Mouse (Mus musculus) intestine, embryonic 14.5 days (tissue): Measurements from ENCODE around the gene Rnf166. TPM values are rescaled to one million over a fixed set of nuclear protein-coding genes. Genes with fewer than 3 reads are reported as not detected.

Source experiments
- ATAC-seq: fragments of 200-750 bp; cut with Nextera tagmentation; replicated peaks from 2 replicates; pipeline ENCODE4 v1.8.0; 2017; ENCODE audit warnings: low read depth, moderate number of reproducible peaks, moderate TSS enrichment, moderate library complexity; ENCODE audit not compliant: low FRiP score, low TSS enrichment
- DNase-seq: peaks from one replicate; pipeline ENCODE4 v3.0.0-alpha.2; 2018; ENCODE audit warnings: low spot score
- H3K27ac ChIP-seq: fragments of 300-500 bp; sonication (generic); 2 replicates; pipeline ENCODE4 v1.5.1; 2014; ENCODE audit warnings: low read depth, mild to moderate bottlenecking, control low read depth
- H3K27me3 ChIP-seq: fragments of 300-500 bp; sonication (generic); replicated peaks from 2 replicates; pipeline ENCODE4 v1.6.1; 2014; ENCODE audit warnings: low read length, control low read depth; ENCODE audit not compliant: control insufficient read depth, insufficient read depth
- H3K36me3 ChIP-seq: fragments of 300-500 bp; sonication (generic); 2 replicates; pipeline ENCODE4 v1.6.1; 2014; ENCODE audit warnings: low read length, control low read depth; ENCODE audit not compliant: control insufficient read depth, insufficient read depth
- H3K4me1 ChIP-seq: fragments of 300-500 bp; sonication (generic); replicated peaks from 2 replicates; pipeline ENCODE4 v1.6.1; 2014; ENCODE audit warnings: low read length, control low read depth, mixed read lengths; ENCODE audit not compliant: control insufficient read depth, insufficient read depth
- H3K4me2 ChIP-seq: fragments of 300-500 bp; sonication (generic); 2 replicates; pipeline ENCODE4 v1.6.1; 2014; ENCODE audit warnings: low read length
- H3K4me3 ChIP-seq: fragments of 300-500 bp; sonication (generic); 2 replicates; pipeline ENCODE4 v1.5.1; 2014; ENCODE audit warnings: low read depth, low read length, control low read depth, mixed read lengths
- H3K9ac ChIP-seq: fragments of 300-500 bp; sonication (generic); 2 replicates; pipeline ENCODE4 v1.6.1; 2014; ENCODE audit warnings: mild to moderate bottlenecking, low read length
- H3K9me3 ChIP-seq: fragments of 300-500 bp; sonication (generic); 2 replicates; pipeline ENCODE4 v1.6.1; 2016; ENCODE audit warnings: low read length, control low read depth; ENCODE audit not compliant: control insufficient read depth
- WGBS: fragments of 180-500 bp; shearing (Covaris S2); extraction: QIAGEN DNeasy Blood & Tissue Kit; methylation state at CpG from one replicate; pipeline ENCODE4 v1.1.7; 2014; 5-methylcytosine and 5-hydroxymethylcytosine counted together
- polyA plus RNA-seq: library from polyadenylated mRNA; unstranded; fragments of >200 nt; fragmentation: Nextera tagmentation; extraction: Ambion mirVana; gene quantifications from 2 replicates; pipeline ENCODE4 v1.2.1, GENCODE M21; 2014

Gene Rnf166
- polyA plus RNA-seq, 1 experiment from 2014 or later = 31.4 TPM

- peaks cover 24% of the 10 kb centered on the region for H3K27me3 ChIP-seq
- no peak overlapping the region for H3K27ac ChIP-seq
- no peak overlapping the region for H3K4me2 ChIP-seq
- no peak overlapping the region for H3K9ac ChIP-seq
- DNase-seq (no peak), ATAC-seq (no peak)
- peaks cover 9% of the 10 kb centered on the region; the same call in 1 of the 2 replicates for H3K4me1 ChIP-seq
- no peak overlapping the region for H3K4me3 ChIP-seq
- H3K9me3 ChIP-seq = no peaks in the 10 kb centered on the region
- 89% methylated on average over 6 of the region's 6 CpGs for WGBS
- no peaks in the 10 kb centered on the region for H3K36me3 ChIP-seq
Observed at GRCm38 (mm10) chr8:122454409-122454808, 21.5 kb downstream of the Rnf166 start.

GRCm38 (mm10) chr8:122452154-122452553 is 23.7 kb downstream of the Rnf166 start:
- WGBS = 84% methylated on average over 10 of the region's 10 CpGs
- Histone ChIP-seq H3K9ac (no peak overlapping the region), H3K4me2 (no peak overlapping the region), H3K9me3 (no peaks in the 10 kb centered on the region), H3K27me3 (peaks cover 6% of the 10 kb centered on the region; the same call in 1 of the 2 replicates), H3K4me1 (peaks cover 9% of the 10 kb centered on the region; the same call in 1 of the 2 replicates), H3K27ac (no peak overlapping the region), H3K4me3 (no peak overlapping the region), H3K36me3 (no peaks in the 10 kb centered on the region)
- ATAC-seq (no peak), DNase-seq (no peak)

GRCm38 (mm10) chr8:122451161-122451703 is 24.6 kb downstream of the Rnf166 start:
- no peaks in the 10 kb centered on the region for H3K9me3 ChIP-seq
- H3K4me1 ChIP-seq = peaks cover 9% of the 10 kb centered on the region; the same call in 1 of the 2 replicates
- no peaks in the 10 kb centered on the region for H3K36me3 ChIP-seq
- peak overlapping the region; percentile 9; the same call in 1 of the 2 replicates for H3K27ac ChIP-seq
- no peaks in the 10 kb centered on the region for H3K27me3 ChIP-seq
- H3K4me2 ChIP-seq = peak overlapping the region; percentile 15; the same call in 1 of the 2 replicates
- 57% methylated on average over 7 of the region's 7 CpGs for WGBS
- DNase-seq (no peak), ATAC-seq (no peak)
- H3K4me3 ChIP-seq = no peak overlapping the region
- H3K9ac ChIP-seq = no peak overlapping the region

- 63% methylated on average over 3 of the region's 3 CpGs for WGBS
- Histone ChIP-seq H3K9me3 (no peaks in the 10 kb centered on the region), H3K27ac (peak overlapping the region; percentile 96; the same call in 1 of the 2 replicates), H3K4me1 (peaks cover 19% of the 10 kb centered on the region), H3K27me3 (no peaks in the 10 kb centered on the region), H3K9ac (no peak overlapping the region), H3K4me3 (no peak overlapping the region), H3K4me2 (peak overlapping the region; percentile 82), H3K36me3 (no peaks in the 10 kb centered on the region)
- no peak for DNase-seq
- no peak for ATAC-seq
Observed at GRCm38 (mm10) chr8:122445203-122445602, 30.7 kb downstream of the Rnf166 start.

GRCm38 (mm10) chr8:122444058-122444748 is 31.7 kb downstream of the Rnf166 start:
- H3K27ac ChIP-seq = peak overlapping the region; percentile 96
- H3K4me1 ChIP-seq = peaks cover 19% of the 10 kb centered on the region
- H3K9ac ChIP-seq = peak overlapping the region; percentile 74
- WGBS = 4% methylated on average over 19 of the region's 19 CpGs
- no peaks in the 10 kb centered on the region for H3K27me3 ChIP-seq
- H3K4me3 ChIP-seq = peak overlapping the region; percentile 81
- H3K4me2 ChIP-seq = peak overlapping the region; percentile 82
- no peaks in the 10 kb centered on the region for H3K9me3 ChIP-seq
- peaks cover 8% of the 10 kb centered on the region; the same call in 1 of the 2 replicates for H3K36me3 ChIP-seq
- peak; percentile 30; the same call in 1 of the 2 replicates for ATAC-seq
- peak; percentile 83 for DNase-seq

GRCm38 (mm10) chr8:122443262-122444006 is 32.4 kb downstream of the Rnf166 start, which contains the start of gene Mvd:
Gene Mvd, minus strand, starts transcription at chr8:122443422.
- H3K27me3 ChIP-seq = no peaks in the 10 kb centered on the region
- H3K4me3 ChIP-seq = peak within 1 kb of the TSS; percentile 81
- ATAC-seq = peak; percentile 97
- peak; percentile 96 for DNase-seq
- no peaks in the 10 kb centered on the region for H3K9me3 ChIP-seq
- peak within 1 kb of the TSS; percentile 96 for H3K27ac ChIP-seq
- WGBS = 1% methylated on average over 47 of the region's 47 CpGs
- peaks cover 11% of the 10 kb centered on the region; the same call in 1 of the 2 replicates for H3K36me3 ChIP-seq
- H3K4me1 ChIP-seq = peaks cover 21% of the 10 kb centered on the region
- peak within 1 kb of the TSS; percentile 74 for H3K9ac ChIP-seq
- peak within 1 kb of the TSS; percentile 82 for H3K4me2 ChIP-seq

- H3K27ac ChIP-seq = peak overlapping the region; percentile 77
- peak overlapping the region; percentile 81 for H3K4me3 ChIP-seq
- ATAC-seq = no peak; the same call in 1 of the 2 replicates
- H3K9ac ChIP-seq = peak overlapping the region; percentile 56
- under 1% methylated on average over 12 of the region's 12 CpGs for WGBS
- peaks cover 15% of the 10 kb centered on the region; the same call in 1 of the 2 replicates for H3K36me3 ChIP-seq
- H3K4me2 ChIP-seq = peak overlapping the region; percentile 82
- no peak for DNase-seq
- no peaks in the 10 kb centered on the region for H3K27me3 ChIP-seq
- H3K4me1 ChIP-seq = peaks cover 27% of the 10 kb centered on the region
- no peaks in the 10 kb centered on the region for H3K9me3 ChIP-seq
Observed at GRCm38 (mm10) chr8:122442781-122443180, 33.1 kb downstream of the Rnf166 start.

- no peak overlapping the region for H3K27ac ChIP-seq
- DNase-seq (no peak), ATAC-seq (no peak)
- no peaks in the 10 kb centered on the region for H3K9me3 ChIP-seq
- no peaks in the 10 kb centered on the region for H3K27me3 ChIP-seq
- H3K9ac ChIP-seq = peak overlapping the region; percentile 56
- peaks cover 31% of the 10 kb centered on the region for H3K4me1 ChIP-seq
- peaks cover 15% of the 10 kb centered on the region; the same call in 1 of the 2 replicates for H3K36me3 ChIP-seq
- H3K4me3 ChIP-seq = peak overlapping the region; percentile 81
- WGBS = 23% methylated on average over 7 of the region's 7 CpGs
- H3K4me2 ChIP-seq = peak overlapping the region; percentile 82
Observed at GRCm38 (mm10) chr8:122442356-122442755, 33.5 kb downstream of the Rnf166 start.
